Mouse (Mus musculus): ENCODE results near the gene Bbx.

Gene Bbx

GRCm38 (mm10) chr16:50228833-50229232 is 203.4 kb downstream of the Bbx start:
- no peak for DNase-seq (ENCODE audit: low read depth)

- DNase-seq (ENCODE audit: low read depth): no peak
These were observed 205.9 kb downstream of the Bbx start for GRCm38 (mm10) chr16:50226274-50226673.

- no peak for DNase-seq (ENCODE audit: low read depth)
These were observed 207.2 kb downstream of the Bbx start for GRCm38 (mm10) chr16:50224946-50225345.

GRCm38 (mm10) chr16:50220734-50221501 is 211.3 kb downstream of the Bbx start:
- no peak for DNase-seq (ENCODE audit: low read depth)

GRCm38 (mm10) chr16:50217084-50217483 is 215.1 kb downstream of the Bbx start:
- no peak for DNase-seq (ENCODE audit: low read depth)

- DNase-seq (ENCODE audit: low read depth): no peak
These were observed 220.5 kb downstream of the Bbx start for GRCm38 (mm10) chr16:50211727-50212126.

- DNase-seq (ENCODE audit: low read depth): no peak
These were observed 221.0 kb downstream of the Bbx start for GRCm38 (mm10) chr16:50211231-50211630.

GRCm38 (mm10) chr16:50210742-50211141 is 221.4 kb downstream of the Bbx start:
- no peak for DNase-seq (ENCODE audit: low read depth)

- DNase-seq (ENCODE audit: low read depth): no peak
These were observed 227.2 kb downstream of the Bbx start for GRCm38 (mm10) chr16:50204944-50205343.

- DNase-seq (ENCODE audit: low read depth): peak; percentile 79
These were observed 230.5 kb downstream of the Bbx start for GRCm38 (mm10) chr16:50201546-50202151.

- no peak for DNase-seq (ENCODE audit: low read depth)
These were observed 232.0 kb downstream of the Bbx start for GRCm38 (mm10) chr16:50200214-50200613.

GRCm38 (mm10) chr16:50196118-50196517 is 236.1 kb downstream of the Bbx start:
- no peak for DNase-seq (ENCODE audit: low read depth)

GRCm38 (mm10) chr16:50192626-50193025 is 239.6 kb downstream of the Bbx start:
- no peak for DNase-seq (ENCODE audit: low read depth)

- DNase-seq (ENCODE audit: low read depth): no peak
These were observed 243.1 kb downstream of the Bbx start for GRCm38 (mm10) chr16:50189108-50189507.

- no peak for DNase-seq (ENCODE audit: low read depth)
These were observed 245.6 kb downstream of the Bbx start for GRCm38 (mm10) chr16:50186604-50187003.

- no peak for DNase-seq (ENCODE audit: low read depth)
These were observed 247.1 kb downstream of the Bbx start for GRCm38 (mm10) chr16:50185041-50185440.

- DNase-seq (ENCODE audit: low read depth): no peak
These were observed 249.2 kb downstream of the Bbx start for GRCm38 (mm10) chr16:50182988-50183387.

- DNase-seq (ENCODE audit: low read depth): no peak
These were observed 249.6 kb downstream of the Bbx start for GRCm38 (mm10) chr16:50182561-50182960.

GRCm38 (mm10) chr16:50172760-50173159 is 259.4 kb downstream of the Bbx start:
- DNase-seq (ENCODE audit: low read depth): no peak

- no peak for DNase-seq (ENCODE audit: low read depth)
These were observed 261.4 kb downstream of the Bbx start for GRCm38 (mm10) chr16:50170812-50171211.

- DNase-seq (ENCODE audit: low read depth): no peak
These were observed 264.2 kb downstream of the Bbx start for GRCm38 (mm10) chr16:50167983-50168299.

GRCm38 (mm10) chr16:50167231-50167982 is 264.8 kb downstream of the Bbx start:
- DNase-seq (ENCODE audit: low read depth): no peak

All from naive thymus-derived CD4-positive, alpha-beta T cell, adult 2 months (primary cell).